Mouse (Mus musculus) embryonic fibroblast, embryonic 13.5 days (primary cell): ENCODE results near the gene Ppm1h.

ENCODE experiments used
- CTCF ChIP-seq: IDR thresholded peaks from 2 replicates; pipeline ENCODE4 v1.5.1; 2011; ENCODE audit warnings: mild to moderate bottlenecking, control low read depth, low read length, moderate library complexity, borderline replicate concordance; ENCODE audit not compliant: insufficient read depth
- POLR2A ChIP-seq: IDR thresholded peaks from 2 replicates; pipeline ENCODE4 v1.6.1; 2011; ENCODE audit warnings: low read depth, mild to moderate bottlenecking, control low read depth, low read length, moderate library complexity

DNA sequence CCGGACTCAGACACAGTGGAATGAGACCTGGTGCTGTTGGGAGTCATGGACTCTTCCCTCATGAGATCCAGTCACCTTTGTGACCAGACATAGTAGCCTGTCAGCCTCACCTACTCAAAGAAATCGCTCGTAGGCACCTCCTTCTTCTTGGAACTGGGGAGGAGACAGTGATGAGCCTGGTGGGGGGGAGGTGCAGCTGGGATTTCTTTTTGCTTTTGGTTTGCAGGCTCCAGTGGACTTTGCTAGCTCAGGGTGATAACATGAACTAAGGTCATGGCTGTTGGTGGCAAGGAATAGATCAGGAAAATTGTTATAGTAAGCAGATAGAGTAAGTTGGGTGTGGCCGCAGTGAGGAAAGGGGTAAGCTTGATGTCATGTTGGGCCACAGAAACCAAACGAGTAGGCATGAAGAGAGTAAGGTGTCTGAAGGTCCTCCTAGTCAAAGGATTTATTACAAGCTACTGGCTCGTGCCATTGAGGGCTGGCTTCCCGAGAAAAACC, 56.8 kb downstream of the Ppm1h start:
- no peak for TF ChIP-seq CTCF
- TF ChIP-seq POLR2A: no peak
